Mouse (Mus musculus) thymus, adult 18-20 months (tissue): Measurements from ENCODE around the gene Gm21094.
"Not testable (repeated sequence)": the region's sequence is repeated elsewhere in the genome, so short reads cannot be mapped to it uniquely, and the experiment has no call there.

Experiments
- DNase-seq, 2 experiments: peaks; one replicate each; pipeline ENCODE4 v3.0.0; 2022; ENCODE audit warnings: mixed read lengths in 2 of 2

The Gm21094 gene

DNA sequence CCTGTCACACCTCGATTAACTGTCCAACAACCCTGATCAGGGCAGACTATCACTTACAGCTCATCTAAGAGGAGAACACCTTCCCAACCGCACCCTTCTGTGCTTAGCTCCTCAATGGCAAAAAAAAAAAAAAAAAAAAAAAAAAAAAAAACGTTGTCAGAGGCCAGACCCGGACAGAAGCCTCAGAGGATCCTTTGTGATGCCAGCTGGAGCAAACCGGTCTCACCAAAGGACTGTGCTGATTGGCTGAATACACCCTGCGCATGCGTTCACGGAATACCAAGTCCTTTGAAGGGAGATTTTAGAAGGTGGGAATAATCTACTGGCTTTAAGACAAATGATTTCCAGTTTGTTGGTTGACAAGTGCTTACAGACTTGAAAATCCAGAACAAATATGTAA, at the start of gene Gm21094:
Gene Gm21094, minus strand, starts transcription at position 101 of the 400 bp plus-strand sequence.
- DNase-seq, result not testable (repeated sequence)
